8 mouse cellular contexts compared by ENCODE assay signal in genomic region chr2:19414222-19414965, GRCm38 (mm10). TPM values are rescaled to one million over a fixed set of nuclear protein-coding genes. Genes with fewer than 3 reads are reported as not detected.
DNase-seq lines count a peak whose midpoint lies in the region; ATAC-seq and TF ChIP-seq lines count a peak whose summit lies in the region.

No protein-coding gene starts in this region.

- no peaks in the 10 kb centered on the region for H3K36me3 ChIP-seq in limb, embryonic 11.5 days (ENCODE audit: control insufficient read depth, insufficient read depth, low read length)
- H3K36me3 ChIP-seq in midbrain, embryonic 12.5 days, result no peaks in the 10 kb centered on the region
- H3K36me3 ChIP-seq in spleen, adult 2 months (ENCODE audit: control insufficient read depth, insufficient read depth, low read length), result no peaks in the 10 kb centered on the region

- peak; percentile 70 for TF ChIP-seq CTCF in spleen, adult 2 months (IDR thresholded peaks at IDR 0.05; ENCODE audit: extremely low read depth, insufficient read depth, insufficient read length, insufficient replicate concordance)

- H3K9ac ChIP-seq in limb, embryonic 11.5 days (ENCODE audit: low read length), result no peak overlapping the region
- H3K9ac ChIP-seq in midbrain, embryonic 12.5 days (replicated peaks), result no peak overlapping the region

- no peak; the same call in 1 of the 2 replicates for ATAC-seq in limb, embryonic 11.5 days (ENCODE audit: insufficient number of reproducible peaks, low FRiP score, low TSS enrichment, low read depth)
- peak; percentile 67 for ATAC-seq in midbrain, embryonic 12.5 days (ENCODE audit: low FRiP score, low read depth)

- no peak for TF ChIP-seq POLR2A in spleen, adult 2 months (IDR thresholded peaks at IDR 0.05; ENCODE audit: low read depth, low read length)

- peak overlapping the region; percentile 28 for H3K4me2 ChIP-seq in limb, embryonic 11.5 days (ENCODE audit: low read depth, severe bottlenecking)
- H3K4me2 ChIP-seq in midbrain, embryonic 12.5 days (replicated peaks), result peak overlapping the region; percentile 49

- H3K27me3 ChIP-seq in limb, embryonic 11.5 days (ENCODE audit: control insufficient read depth, insufficient read depth, low read length), result no peaks in the 10 kb centered on the region
- H3K27me3 ChIP-seq in midbrain, embryonic 12.5 days, result peaks cover 32% of the 10 kb centered on the region
- H3K27me3 ChIP-seq in spleen, adult 2 months (ENCODE audit: control insufficient read depth, insufficient read depth, low read length), result no peaks in the 10 kb centered on the region

- no peaks in the 10 kb centered on the region for H3K9me3 ChIP-seq in limb, embryonic 11.5 days (ENCODE audit: control insufficient read depth, low read length)
- no peaks in the 10 kb centered on the region for H3K9me3 ChIP-seq in midbrain, embryonic 12.5 days

- H3K27ac ChIP-seq in limb, embryonic 11.5 days (replicated peaks; ENCODE audit: low read depth, low read length), result no peak overlapping the region
- no peak overlapping the region for H3K27ac ChIP-seq in midbrain, embryonic 12.5 days (replicated peaks)
- H3K27ac ChIP-seq in spleen, adult 2 months (ENCODE audit: insufficient read depth, low read length), result no peak overlapping the region

- H3K4me3 ChIP-seq in limb, embryonic 11.5 days (ENCODE audit: low read depth, low read length), result no peak overlapping the region
- H3K4me3 ChIP-seq in midbrain, embryonic 12.5 days, result peak overlapping the region; percentile 31
- H3K4me3 ChIP-seq in spleen, adult 2 months (ENCODE audit: extremely low read depth, insufficient read depth, insufficient read length), result no peak overlapping the region

- H3K4me1 ChIP-seq in limb, embryonic 11.5 days (ENCODE audit: control insufficient read depth, insufficient read depth, low read length), result no peaks in the 10 kb centered on the region
- peaks cover 3% of the 10 kb centered on the region; the same call in 1 of the 2 replicates for H3K4me1 ChIP-seq in midbrain, embryonic 12.5 days
- H3K4me1 ChIP-seq in spleen, adult 2 months (ENCODE audit: control insufficient read depth, insufficient read depth, insufficient read length), result no peaks in the 10 kb centered on the region

- intact Hi-C loops in gastrocnemius, postnatal 36 days (cut with DNase I), result loop anchor here (2.0 kb wide), 2 partner anchors 106 to 504 kb away; no protein-coding TSS in a partner anchor

- WGBS in limb, embryonic 11.5 days, result 20% methylated on average over 19 of the region's 19 CpGs
- WGBS in midbrain, embryonic 12.5 days, result 21% methylated on average over 19 of the region's 19 CpGs
- WGBS in spleen, adult 2 months, result 19% methylated on average over 19 of the region's 19 CpGs

- peak; percentile 61 for DNase-seq in 416B (ENCODE audit: low read depth)
- DNase-seq in adrenal gland, adult 8-10 months, result peak; percentile 11
- peak; percentile 46 for DNase-seq in embryo, embryonic 11.5 days (ENCODE audit: low read depth, low spot score)
- DNase-seq in gastrocnemius, postnatal 36 days, result peak; percentile 25 to 36
- peak; percentile 48 for DNase-seq in kidney, adult 11 months
- DNase-seq in limb, embryonic 11.5 days (ENCODE audit: low spot score), result peak; percentile 84
- peak in 1 of 2 experiments; percentile 41 for DNase-seq in spleen, adult 2 months (ENCODE audit: low read depth in 1 of 2, low spot score in 2 of 2)

RNA-seq across cellular contexts. Expression of gene Ptf1a, which starts 31.1 kb away (rescaled TPM):
- not detected for total RNA-seq in adrenal gland, adult 8-10 months (2022)
- not detected for total RNA-seq in gastrocnemius, postnatal 36 days (2021)
- not detected in 2 replicates for polyA plus RNA-seq in limb, embryonic 11.5 days (2014; fragmentation: Nextera tagmentation; extraction: Ambion mirVana)
- 0.45 and 1.8 TPM in 2 replicates for polyA plus RNA-seq in midbrain, embryonic 12.5 days (2016; fragmentation: Nextera tagmentation; extraction: Ambion mirVana)
- polyA plus RNA-seq in spleen, adult 2 months (2012; rRNA removed), result 2.9 and 3.0 TPM in 2 replicates

RNA-seq across cellular contexts. Expression of gene Msrb2, which starts 43.2 kb away (rescaled TPM):
- 10 to 100 TPM; 29.5 to 33.6 (median 30.5) TPM for total RNA-seq in adrenal gland, adult 8-10 months (2022)
- total RNA-seq in gastrocnemius, postnatal 36 days (2021), result 10 to 100 TPM; 14.7 to 16.3 TPM
- polyA plus RNA-seq in limb, embryonic 11.5 days (2014; fragmentation: Nextera tagmentation; extraction: Ambion mirVana), result 22.4 and 24.6 TPM in 2 replicates
- 6.6 and 10.5 TPM in 2 replicates for polyA plus RNA-seq in midbrain, embryonic 12.5 days (2016; fragmentation: Nextera tagmentation; extraction: Ambion mirVana)
- 3.1 and 3.6 TPM in 2 replicates for polyA plus RNA-seq in spleen, adult 2 months (2012; rRNA removed)
